Mouse (Mus musculus): ENCODE measurements at regions not wholly inside any gene's neighbourhood (a gene's known extent, or its start where the extent isn't known, plus 50 kb on each side); places are given as distances from the start of the nearest gene placed in this dataset.

- no peak for DNase-seq (ENCODE audit: low spot score)
- WGBS = 9% methylated on average over 2 of the region's 2 CpGs
- peak; percentile 67 for ATAC-seq (ENCODE audit: insufficient read depth, low read depth)
- Histone ChIP-seq H3K9me3 (replicated peaks; ENCODE audit: control insufficient read depth, low read length) (no peaks in the 10 kb centered on the region), H3K4me3 (ENCODE audit: low read depth, low read length) (no peak overlapping the region), H3K27me3 (ENCODE audit: control insufficient read depth, insufficient read depth, low read length) (no peaks in the 10 kb centered on the region), H3K4me1 (ENCODE audit: control insufficient read depth, insufficient read depth) (peaks cover 18% of the 10 kb centered on the region), H3K4me2 (ENCODE audit: low read depth, low read length) (no peak overlapping the region), H3K36me3 (replicated peaks; ENCODE audit: control insufficient read depth, insufficient read depth, low read length) (no peaks in the 10 kb centered on the region), H3K27ac (ENCODE audit: low read depth) (peak overlapping the region; percentile 36), H3K9ac (replicated peaks; ENCODE audit: low read depth, low read length) (no peak overlapping the region)
- TF ChIP-seq EP300 (IDR thresholded peaks at IDR 0.05; ENCODE audit: low read depth) = no peak
- no peak for TF ChIP-seq CTCF (IDR thresholded peaks at IDR 0.05; ENCODE audit: low read depth)
Measured at GRCm38 (mm10) chr2:148117420-148117819, 70.7 kb upstream of the Foxa2 start.

- Histone ChIP-seq H3K9me3 (replicated peaks; ENCODE audit: control insufficient read depth, low read length) (no peaks in the 10 kb centered on the region), H3K27ac (ENCODE audit: low read depth) (no peak overlapping the region), H3K9ac (replicated peaks; ENCODE audit: low read depth, low read length) (no peak overlapping the region), H3K36me3 (replicated peaks; ENCODE audit: control insufficient read depth, insufficient read depth, low read length) (no peaks in the 10 kb centered on the region), H3K4me3 (ENCODE audit: low read depth, low read length) (no peak overlapping the region), H3K27me3 (ENCODE audit: control insufficient read depth, insufficient read depth, low read length) (no peaks in the 10 kb centered on the region), H3K4me2 (ENCODE audit: low read depth, low read length) (no peak overlapping the region), H3K4me1 (ENCODE audit: control insufficient read depth, insufficient read depth) (peaks cover 6% of the 10 kb centered on the region)
- DNase-seq (ENCODE audit: low spot score) = peak; percentile 33
- peak; percentile 83 for TF ChIP-seq CTCF (IDR thresholded peaks at IDR 0.05; ENCODE audit: low read depth)
- no peak for TF ChIP-seq EP300 (IDR thresholded peaks at IDR 0.05; ENCODE audit: low read depth)
- 29% methylated on average over 13 of the region's 13 CpGs for WGBS
- ATAC-seq (ENCODE audit: insufficient read depth, low read depth) = no peak
Measured at GRCm38 (mm10) chr2:148121885-148122876, 75.4 kb upstream of the Foxa2 start.

DNA sequence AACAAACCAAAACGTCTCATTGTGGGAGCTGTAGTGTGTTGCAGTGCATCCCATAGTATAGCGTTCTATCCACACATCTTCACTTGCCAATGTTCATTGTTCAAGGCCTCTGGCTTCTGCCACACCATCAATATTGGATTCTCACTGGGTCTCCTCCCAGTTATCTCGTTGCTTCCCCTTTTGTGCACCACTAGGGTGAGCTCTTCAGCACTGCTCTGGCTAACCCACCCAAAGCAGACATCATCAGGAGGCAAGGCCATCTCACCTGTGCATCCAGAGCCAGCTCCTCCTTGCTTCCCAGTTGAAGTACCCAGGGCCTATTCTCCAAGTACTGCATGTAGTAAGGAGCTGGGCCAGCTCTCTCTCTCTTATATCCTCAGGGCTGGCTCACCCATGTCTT is 77.0 kb upstream of the Foxa2 start:
- TF ChIP-seq CTCF (IDR thresholded peaks at IDR 0.05; ENCODE audit: low read depth) = peak; percentile 57
- no peak for TF ChIP-seq EP300 (IDR thresholded peaks at IDR 0.05; ENCODE audit: low read depth)
- Histone ChIP-seq H3K36me3 (replicated peaks; ENCODE audit: control insufficient read depth, insufficient read depth, low read length) (no peaks in the 10 kb centered on the region), H3K4me3 (ENCODE audit: low read depth, low read length) (no peak overlapping the region), H3K27ac (ENCODE audit: low read depth) (no peak overlapping the region), H3K9ac (replicated peaks; ENCODE audit: low read depth, low read length) (no peak overlapping the region), H3K4me1 (ENCODE audit: control insufficient read depth, insufficient read depth) (no peaks in the 10 kb centered on the region), H3K27me3 (ENCODE audit: control insufficient read depth, insufficient read depth, low read length) (no peaks in the 10 kb centered on the region), H3K4me2 (ENCODE audit: low read depth, low read length) (no peak overlapping the region), H3K9me3 (replicated peaks; ENCODE audit: control insufficient read depth, low read length) (no peaks in the 10 kb centered on the region)
- ATAC-seq (ENCODE audit: insufficient read depth, low read depth) (no peak), DNase-seq (ENCODE audit: low spot score) (no peak)
- 50% methylated on average over 3 of the region's 3 CpGs for WGBS

DNA sequence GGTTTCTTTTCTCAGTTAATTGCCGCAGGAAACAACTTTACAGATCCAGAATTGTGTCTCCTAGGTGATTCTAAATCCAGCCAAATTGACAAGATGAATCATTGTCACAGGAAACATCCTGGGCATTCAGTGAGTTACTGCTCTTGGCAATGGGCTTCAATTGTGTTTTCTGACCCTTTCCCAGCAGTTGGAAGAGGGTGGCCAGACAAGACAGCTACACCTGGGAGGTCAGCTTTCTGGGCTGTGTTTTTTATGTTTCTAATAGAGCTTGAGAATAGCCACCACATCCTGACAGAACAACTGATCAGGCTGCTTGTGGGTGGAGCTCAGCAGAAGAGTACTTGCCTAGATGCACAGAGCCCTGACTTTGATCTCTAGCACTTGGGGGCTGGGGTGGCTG is 87.0 kb upstream of the Foxa2 start:
- 76% methylated on average over 1 of the region's 1 CpGs for WGBS
- no peaks in the 10 kb centered on the region for H3K9me3 ChIP-seq (replicated peaks; ENCODE audit: control insufficient read depth, low read length)
- no peaks in the 10 kb centered on the region for H3K4me1 ChIP-seq (ENCODE audit: control insufficient read depth, insufficient read depth)
- H3K27me3 ChIP-seq (ENCODE audit: control insufficient read depth, insufficient read depth, low read length) = no peaks in the 10 kb centered on the region
- ATAC-seq (ENCODE audit: insufficient read depth, low read depth) = no peak
- H3K9ac ChIP-seq (replicated peaks; ENCODE audit: low read depth, low read length) = no peak overlapping the region
- H3K27ac ChIP-seq (ENCODE audit: low read depth) = no peak overlapping the region
- H3K4me3 ChIP-seq (ENCODE audit: low read depth, low read length) = no peak overlapping the region
- no peak for DNase-seq (ENCODE audit: low spot score)
- H3K4me2 ChIP-seq (ENCODE audit: low read depth, low read length) = no peak overlapping the region
- H3K36me3 ChIP-seq (replicated peaks; ENCODE audit: control insufficient read depth, insufficient read depth, low read length) = no peaks in the 10 kb centered on the region
- TF ChIP-seq CTCF (IDR thresholded peaks at IDR 0.05; ENCODE audit: low read depth) (no peak), EP300 (IDR thresholded peaks at IDR 0.05; ENCODE audit: low read depth) (no peak)

- DNase-seq (ENCODE audit: low spot score) (peak; percentile 57), ATAC-seq (ENCODE audit: insufficient read depth, low read depth) (peak; percentile 58)
- Histone ChIP-seq H3K4me1 (ENCODE audit: control insufficient read depth, insufficient read depth) (no peaks in the 10 kb centered on the region), H3K9me3 (replicated peaks; ENCODE audit: control insufficient read depth, low read length) (no peaks in the 10 kb centered on the region), H3K4me3 (ENCODE audit: low read depth, low read length) (no peak overlapping the region), H3K27me3 (ENCODE audit: control insufficient read depth, insufficient read depth, low read length) (no peaks in the 10 kb centered on the region), H3K27ac (ENCODE audit: low read depth) (0 out of 2 replicates have a peak overlapping the region, but pooled peaks have one; percentile 20), H3K9ac (replicated peaks; ENCODE audit: low read depth, low read length) (no peak overlapping the region), H3K4me2 (ENCODE audit: low read depth, low read length) (no peak overlapping the region), H3K36me3 (replicated peaks; ENCODE audit: control insufficient read depth, insufficient read depth, low read length) (no peaks in the 10 kb centered on the region)
- TF ChIP-seq EP300 (IDR thresholded peaks at IDR 0.05; ENCODE audit: low read depth) = 0 out of 2 replicates have a peak, but pooled peaks have one; percentile 47
- no peak for TF ChIP-seq CTCF (IDR thresholded peaks at IDR 0.05; ENCODE audit: low read depth)
- 48% methylated on average over 4 of the region's 4 CpGs for WGBS
Measured at GRCm38 (mm10) chr2:148141936-148142335, 95.2 kb upstream of the Foxa2 start.

Measured in heart, postnatal 0 days (tissue).